Mouse (Mus musculus) gastrocnemius, postnatal 10 days (tissue): ENCODE data around the gene Fezf2. TPM values are rescaled to one million over a fixed set of nuclear protein-coding genes. Genes with fewer than 3 reads are reported as not detected.

ENCODE experiments used
- DNase-seq: peaks from one replicate; pipeline ENCODE4 v3.0.0; 2021; ENCODE audit warnings: mixed read lengths
- total RNA-seq, 2 experiments: library from RNA; stranded (reverse); gene quantifications; 2 replicates each; pipeline ENCODE4 v1.2.3; 2021

Gene Fezf2
- total RNA-seq, 2 experiments from 2014 or later, result not detected

- no peak for DNase-seq
Observed at GRCm38 (mm10) chr14:12342458-12343131, 5.4 kb downstream of the Fezf2 start.

DNA sequence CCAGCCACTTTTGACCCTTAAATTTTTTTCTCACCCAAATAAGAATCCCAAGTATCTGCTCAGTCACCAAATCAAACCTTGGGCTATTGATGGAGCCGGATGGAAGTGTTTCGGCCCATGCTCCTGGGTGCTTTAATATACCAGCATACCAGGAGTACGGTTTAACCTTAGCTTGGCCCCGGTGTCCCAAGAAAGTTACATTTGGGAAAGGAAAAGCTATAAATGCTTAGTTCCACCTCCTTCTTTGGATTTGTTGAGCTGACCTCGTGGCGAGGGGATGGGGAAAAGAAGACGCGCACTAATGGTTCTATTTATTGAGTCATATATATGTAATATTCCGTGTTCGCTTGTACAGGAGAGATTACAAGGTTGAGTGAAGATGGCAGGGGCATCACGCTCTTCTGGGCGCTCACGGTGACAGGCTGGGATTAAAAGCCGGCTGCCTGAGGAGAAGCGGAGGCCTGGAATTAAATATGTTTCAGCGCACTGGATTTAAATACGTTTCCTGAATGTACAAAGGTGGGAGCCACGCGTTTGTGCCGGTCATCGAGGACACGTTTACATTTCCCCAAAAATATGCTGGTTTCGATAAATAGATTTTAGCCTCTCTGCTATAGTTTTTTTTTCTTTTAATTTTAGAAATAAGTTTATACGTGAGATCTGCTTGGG, 6.1 kb downstream of the Fezf2 start:
- no peak for DNase-seq

DNA sequence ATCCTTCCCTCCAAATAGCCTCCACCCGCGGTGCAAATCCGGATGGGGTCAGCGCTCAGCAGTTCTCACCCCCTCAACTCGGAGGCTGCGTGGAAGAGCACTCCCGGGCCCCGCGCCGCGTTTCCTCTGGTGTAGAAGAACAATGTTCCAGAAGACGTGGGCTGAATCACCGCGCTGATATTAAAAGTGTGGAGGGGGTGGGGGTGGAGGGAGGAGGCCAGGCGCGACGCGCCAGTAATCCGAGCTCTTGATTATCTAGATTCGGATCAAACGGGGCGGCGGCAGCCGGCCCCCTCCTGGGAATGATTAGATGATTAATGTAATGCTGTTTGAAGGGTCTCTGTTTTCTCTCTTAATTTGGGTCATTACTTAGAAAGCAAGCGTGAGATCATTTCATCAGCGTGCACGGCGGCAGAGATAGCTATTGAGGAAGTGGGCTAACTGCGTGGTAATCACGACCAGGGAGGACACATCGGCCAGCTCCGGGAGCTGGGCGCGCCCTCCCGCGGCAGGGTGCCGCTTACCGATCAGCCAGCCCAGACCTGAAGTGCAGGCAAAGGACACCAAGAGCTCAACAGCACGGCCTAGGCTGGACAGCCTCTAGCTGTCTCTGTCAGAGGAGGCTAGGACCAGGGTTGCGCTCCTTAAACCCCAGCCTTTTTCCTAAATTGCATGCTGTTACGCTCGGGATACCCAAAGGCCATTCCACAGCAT, 6.8 kb downstream of the Fezf2 start:
- DNase-seq, result no peak

GRCm38 (mm10) chr14:12340238-12341074, 7.5 kb downstream of the Fezf2 start:
- DNase-seq, result no peak

- no peak for DNase-seq
Observed at GRCm38 (mm10) chr14:12338811-12339565, 9.0 kb downstream of the Fezf2 start.

DNA sequence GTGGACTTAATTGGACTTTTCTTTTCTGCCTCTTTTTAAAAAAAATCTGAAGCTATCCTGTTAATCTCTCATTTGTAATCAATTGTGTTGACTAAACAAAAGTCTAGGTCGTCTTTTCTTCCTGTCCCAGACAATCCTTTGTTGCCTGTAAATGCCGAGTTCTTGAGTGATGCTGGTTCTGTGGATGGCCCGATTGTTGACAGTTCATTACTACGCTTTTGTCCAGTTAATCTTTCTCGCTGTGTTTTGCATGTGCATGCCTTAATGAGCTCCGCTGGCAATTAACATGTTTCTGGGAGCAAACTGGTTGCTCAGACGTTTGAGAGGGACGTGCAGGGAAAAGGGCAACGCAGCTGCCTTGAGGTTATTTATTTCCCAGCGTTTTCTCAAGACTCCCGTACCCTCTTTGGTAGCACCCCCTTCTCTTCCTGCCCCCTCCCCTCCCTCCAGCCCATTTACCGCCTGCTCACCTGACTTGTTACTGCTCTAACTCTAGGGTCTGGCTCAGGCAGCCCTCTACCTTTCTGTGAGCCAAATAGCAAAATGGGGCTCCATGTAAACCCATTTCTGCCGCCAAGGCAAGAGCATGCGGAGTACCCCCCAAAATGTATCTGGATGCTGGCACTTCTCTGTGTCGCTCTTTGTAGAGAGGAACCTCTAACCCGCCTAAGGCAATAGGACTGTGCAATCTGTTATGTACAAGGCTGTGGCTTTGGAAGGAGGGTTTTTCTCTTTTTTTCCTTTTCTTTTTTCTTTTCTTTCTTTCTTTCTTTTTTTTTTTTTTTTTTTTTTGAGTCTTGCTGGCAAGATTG, 9.8 kb downstream of the Fezf2 start:
- DNase-seq, result no peak

GRCm38 (mm10) chr14:12337421-12337997, 10.5 kb downstream of the Fezf2 start:
- no peak for DNase-seq

DNA sequence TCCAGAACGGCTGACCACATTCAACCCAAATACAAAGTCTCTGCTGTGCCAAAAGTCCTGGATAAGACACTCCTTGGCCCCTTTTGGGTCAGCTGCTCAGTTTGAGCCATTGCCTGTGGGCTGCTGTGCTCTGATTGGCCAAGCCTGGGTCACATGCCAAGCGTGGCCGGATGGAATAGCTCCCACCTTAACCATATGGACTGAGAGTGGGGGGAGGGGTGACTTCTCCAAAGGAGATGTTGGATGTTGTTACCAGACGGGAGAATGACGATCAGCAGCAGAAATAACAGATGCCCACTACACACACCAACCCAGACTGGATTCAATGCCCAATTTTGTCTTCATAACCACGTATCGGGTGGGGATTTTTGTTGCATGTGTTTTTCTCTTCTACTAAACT, 13.1 kb downstream of the Fezf2 start:
- no peak for DNase-seq

GRCm38 (mm10) chr14:12333622-12334021, 14.4 kb downstream of the Fezf2 start:
- DNase-seq, result no peak

DNA sequence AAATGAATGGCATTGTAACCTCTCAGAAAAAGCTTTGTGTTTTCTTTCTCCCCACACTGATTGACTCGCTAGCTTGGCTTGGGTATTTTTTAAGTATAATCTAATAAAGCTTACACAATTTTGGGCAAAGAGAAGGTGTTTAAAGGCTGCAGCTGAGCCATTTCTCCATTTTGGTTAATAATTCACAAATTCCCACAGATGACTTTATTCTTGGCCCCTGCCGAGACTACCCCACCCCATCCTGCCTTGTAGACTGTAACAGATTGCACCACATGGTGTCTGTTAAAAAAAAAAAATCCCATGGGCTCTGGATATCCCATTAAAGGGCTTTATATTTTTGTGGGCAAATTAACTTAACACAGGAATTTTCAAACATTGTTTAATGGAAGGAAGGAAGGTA, 44.9 kb downstream of the Fezf2 start:
- DNase-seq, result no peak

- no peak for DNase-seq
Observed at GRCm38 (mm10) chr14:12300677-12301076, 47.3 kb downstream of the Fezf2 start.

GRCm38 (mm10) chr14:12300275-12300674, 47.7 kb downstream of the Fezf2 start:
- no peak for DNase-seq

DNA sequence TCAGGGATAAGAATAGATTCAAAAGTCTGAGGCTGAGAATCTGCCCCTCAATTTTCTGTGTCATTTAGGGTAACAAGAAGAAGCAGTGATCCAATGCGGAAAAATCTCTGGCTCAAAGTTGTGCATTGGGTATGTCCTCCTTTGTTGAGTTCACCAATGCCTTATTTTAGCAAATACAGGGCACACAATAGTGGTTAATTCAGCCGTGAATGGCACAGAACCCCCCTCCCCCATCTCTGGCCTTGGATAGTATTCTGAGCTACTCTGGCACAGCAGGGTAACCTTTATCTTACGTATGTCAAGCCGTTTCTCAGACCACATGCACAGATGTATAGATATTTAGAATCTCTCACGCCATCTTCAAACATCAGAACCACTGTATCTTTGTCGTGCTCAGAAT, 48.3 kb downstream of the Fezf2 start:
- no peak for DNase-seq

GRCm38 (mm10) chr14:12299171-12299570, 48.8 kb downstream of the Fezf2 start:
- no peak for DNase-seq

DNA sequence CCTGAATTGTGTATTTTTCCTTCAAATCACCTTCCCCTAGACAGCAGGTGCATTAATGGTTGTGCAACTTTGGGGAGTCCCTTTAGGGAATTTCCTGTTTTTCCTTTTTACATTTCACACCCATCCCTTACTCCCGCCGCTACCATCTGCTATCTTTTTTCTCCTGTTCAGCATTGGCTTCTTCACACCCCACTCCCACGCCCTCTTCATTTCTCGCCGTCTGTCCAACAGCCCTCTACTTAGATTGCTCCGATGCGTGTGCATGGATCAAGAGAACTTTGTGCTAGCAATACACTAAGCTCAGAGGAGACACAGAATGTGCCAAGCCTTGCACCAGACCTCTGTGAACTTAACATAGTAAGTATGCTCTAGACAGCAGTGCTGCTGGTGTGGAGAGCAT, 51.6 kb downstream of the Fezf2 start:
- no peak for DNase-seq

Other genes starting within 250 kb of the Fezf2 start
- under 1 TPM in 1 of 2 experiments, not detected in 1; 0.21 TPM for gene Gm49355, start 64.2 kb downstream of the Fezf2 start, total RNA-seq
- 10 to 100 TPM; 16.5 to 17.0 TPM for gene 3830406C13Rik, start 64.0 kb downstream of the Fezf2 start, total RNA-seq